Mouse (Mus musculus): Measurements from ENCODE around the gene Sc5d.

- TF ChIP-seq CTCF (IDR thresholded peaks at IDR 0.05; ENCODE audit: low read depth) (no peak), EP300 (IDR thresholded peaks at IDR 0.05; ENCODE audit: low read depth) (no peak)
These were observed 39.8 kb upstream of the Sc5d start for GRCm38 (mm10) chr9:42303894-42304293.

All from liver, postnatal 0 days (tissue).